Mouse (Mus musculus) C2C12 (cell line): Measurements from ENCODE around the gene Cenpe. TPM values are rescaled to one million over a fixed set of nuclear protein-coding genes. Genes with fewer than 3 reads are reported as not detected.
A peak's percentile ranks its signal among the peaks of the same experiment; 100 is the strongest.

Experiments used
- H3K27me3 ChIP-seq: one replicate; pipeline ENCODE4 v1.6.1; 2011; ENCODE audit not compliant: control insufficient read depth, insufficient read depth, insufficient read length
- H3K36me3 ChIP-seq: one replicate; pipeline ENCODE4 v1.6.1; 2011; ENCODE audit not compliant: control insufficient read depth, insufficient read depth
- H3K4me3 ChIP-seq: one replicate; pipeline ENCODE4 v1.5.1; 2011; ENCODE audit warnings: mild to moderate bottlenecking, control low read depth; ENCODE audit not compliant: poor library complexity, insufficient read depth, severe bottlenecking
- H3K79me2 ChIP-seq: one replicate; pipeline ENCODE4 v1.6.1; 2011; ENCODE audit not compliant: control insufficient read depth, insufficient read depth
- H3K79me3 ChIP-seq: one replicate; pipeline ENCODE4 v1.6.1; 2011; ENCODE audit warnings: low read depth, control low read depth
- H3ac ChIP-seq: one replicate; pipeline ENCODE3; 2011; ENCODE audit warnings: low read depth; ENCODE audit not compliant: control insufficient read depth, insufficient read length
- CEBPB ChIP-seq: IDR thresholded peaks from one replicate; pipeline ENCODE4 v1.6.1; 2011; ENCODE audit warnings: low read depth, mild to moderate bottlenecking, control low read depth, moderate library complexity
- CTCF ChIP-seq: IDR thresholded peaks from one replicate; pipeline ENCODE4 v1.5.1; 2011; ENCODE audit not compliant: control insufficient read depth, insufficient read depth, insufficient read length
- FOSL1 ChIP-seq: IDR thresholded peaks from one replicate; pipeline ENCODE4 v1.8.0; 2011; ENCODE audit warnings: mild to moderate bottlenecking, low read length; ENCODE audit not compliant: poor library complexity, insufficient read depth, severe bottlenecking
- MAX ChIP-seq: IDR thresholded peaks from one replicate; pipeline ENCODE4 v1.6.1; 2011; ENCODE audit warnings: mild to moderate bottlenecking, control low read depth
- MYOD1 ChIP-seq: IDR thresholded peaks from one replicate; pipeline ENCODE4 v1.6.1; 2011; ENCODE audit warnings: low read depth; ENCODE audit not compliant: control insufficient read depth, insufficient read length
- MYOG ChIP-seq: IDR thresholded peaks from one replicate; pipeline ENCODE4 v1.6.1; 2011; ENCODE audit not compliant: control insufficient read depth, insufficient read length; ENCODE audit errors: extremely low read depth
- USF1 ChIP-seq: IDR thresholded peaks from one replicate; pipeline ENCODE4 v1.6.1; 2011; ENCODE audit warnings: low read depth, mild to moderate bottlenecking, control low read depth, moderate library complexity
- polyA plus RNA-seq: library from polyadenylated mRNA; unstranded; fragments of >200 nt; fragmentation: generic; extraction: Trizol; gene quantifications from one replicate; pipeline ENCODE4 v1.2.1, GENCODE M21; 2012; ENCODE audit warnings: missing spikeins

Gene Cenpe
- polyA plus RNA-seq, 1 experiment: 7.9 TPM

DNA sequence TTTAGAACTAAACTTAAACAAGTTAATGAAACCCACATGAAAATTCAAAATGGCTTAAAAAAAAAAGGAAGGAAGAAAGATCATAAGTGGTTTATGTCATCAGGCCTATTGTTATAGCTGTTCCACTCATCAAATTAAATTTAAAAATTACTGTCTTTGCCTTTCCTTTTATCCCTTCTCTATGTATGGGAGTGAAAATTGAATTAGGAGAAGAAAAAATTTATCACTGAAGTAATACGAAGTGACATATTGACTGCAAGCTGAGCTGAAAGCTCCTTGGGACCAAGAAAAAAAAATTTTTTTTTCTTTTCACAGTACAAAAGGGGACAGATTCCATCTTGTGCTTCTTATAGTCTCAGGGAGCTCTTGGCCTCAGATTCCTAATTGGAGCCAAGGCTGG is 83.2 kb downstream of the Cenpe start:
- H3K79me2 ChIP-seq: no peaks in the 10 kb centered on the region
- H3K79me3 ChIP-seq: no peaks in the 10 kb centered on the region
- H3K4me3 ChIP-seq: no peak overlapping the region
- no peak overlapping the region for H3ac ChIP-seq
- H3K36me3 ChIP-seq: no peaks in the 10 kb centered on the region
- H3K27me3 ChIP-seq: no peaks in the 10 kb centered on the region
- TF ChIP-seq MAX (no peak), CTCF (no peak), MYOG (no peak), FOSL1 (no peak), MYOD1 (no peak), USF1 (no peak), CEBPB (no peak)

DNA sequence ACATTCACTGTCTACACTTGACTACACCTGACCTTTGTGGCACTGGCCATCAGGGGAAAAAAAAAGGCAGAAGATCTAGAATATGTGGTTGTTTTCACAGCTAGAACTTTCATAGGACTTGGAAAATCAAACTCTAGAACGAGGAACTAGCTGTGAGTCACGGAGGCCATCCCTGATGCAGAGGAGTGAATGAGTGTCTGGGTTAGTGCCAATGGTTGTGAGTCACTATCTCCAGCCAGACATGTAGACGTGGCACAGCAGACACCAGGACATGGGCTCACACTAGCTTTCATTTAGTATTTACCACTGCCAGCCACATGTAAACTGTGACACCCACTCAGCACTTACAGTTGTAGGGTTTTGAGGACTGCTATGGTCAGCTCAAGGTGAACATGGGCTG is 86.2 kb downstream of the Cenpe start:
- Histone ChIP-seq H3K79me3 (no peaks in the 10 kb centered on the region), H3K36me3 (no peaks in the 10 kb centered on the region), H3K79me2 (no peaks in the 10 kb centered on the region), H3ac (no peak overlapping the region), H3K4me3 (no peak overlapping the region), H3K27me3 (no peaks in the 10 kb centered on the region)
- TF ChIP-seq MYOG: no peak
- TF ChIP-seq CEBPB: no peak
- peak; percentile 63 for TF ChIP-seq FOSL1
- no peak for TF ChIP-seq CTCF
- no peak for TF ChIP-seq USF1
- TF ChIP-seq MAX: no peak
- TF ChIP-seq MYOD1: peak; percentile 2

DNA sequence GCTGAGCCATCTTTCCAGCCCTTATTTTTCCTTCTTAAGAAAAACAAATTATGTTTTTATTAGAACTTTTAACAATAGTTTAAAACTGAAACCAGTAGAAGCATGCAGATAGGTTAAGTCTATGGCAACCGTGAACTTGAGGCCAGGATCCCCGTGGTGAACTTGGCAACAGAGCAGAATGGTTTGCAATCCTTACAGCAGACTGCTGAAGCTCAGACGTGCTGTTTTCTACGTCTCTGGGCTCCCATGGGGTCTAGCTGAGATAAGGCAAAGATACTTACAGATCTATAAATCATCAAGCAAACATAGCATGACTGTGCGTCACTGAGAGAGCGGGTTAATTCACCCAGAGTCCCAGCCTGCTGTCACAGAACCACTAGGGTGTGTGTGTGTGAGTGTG is 87.7 kb downstream of the Cenpe start:
- H3K79me2 ChIP-seq: no peaks in the 10 kb centered on the region
- H3ac ChIP-seq: no peak overlapping the region
- H3K36me3 ChIP-seq: no peaks in the 10 kb centered on the region
- no peak for TF ChIP-seq FOSL1
- no peak for TF ChIP-seq MYOG
- no peak for TF ChIP-seq USF1
- TF ChIP-seq MAX: no peak
- no peak for TF ChIP-seq CEBPB
- TF ChIP-seq MYOD1: no peak
- no peak for TF ChIP-seq CTCF
- no peaks in the 10 kb centered on the region for H3K79me3 ChIP-seq
- no peaks in the 10 kb centered on the region for H3K27me3 ChIP-seq
- H3K4me3 ChIP-seq: no peak overlapping the region

DNA sequence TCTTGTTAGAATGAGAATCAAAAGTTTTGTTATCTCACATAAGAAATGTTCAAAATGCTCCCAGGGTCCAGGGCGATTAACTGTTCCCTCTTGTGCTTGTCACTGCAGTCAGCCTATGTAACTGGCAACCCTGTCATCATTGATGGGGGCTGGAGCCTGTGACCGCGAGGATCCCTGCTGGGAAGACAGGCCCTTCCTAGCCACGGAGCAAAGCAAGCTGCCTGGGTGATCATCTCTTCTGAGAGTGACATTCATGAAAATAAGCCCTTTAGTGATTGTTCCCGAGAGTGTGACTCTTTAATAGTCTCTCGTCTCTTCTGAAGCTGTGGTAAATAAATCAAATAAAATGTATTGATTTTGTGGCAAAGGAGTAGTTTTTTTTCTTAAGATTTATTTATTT is 91.7 kb downstream of the Cenpe start:
- H3K79me3 ChIP-seq: no peaks in the 10 kb centered on the region
- H3K79me2 ChIP-seq: no peaks in the 10 kb centered on the region
- TF ChIP-seq MAX (no peak), USF1 (no peak), CEBPB (no peak)
- no peaks in the 10 kb centered on the region for H3K36me3 ChIP-seq
- no peak overlapping the region for H3K4me3 ChIP-seq
- no peak overlapping the region for H3ac ChIP-seq
- H3K27me3 ChIP-seq: no peaks in the 10 kb centered on the region

DNA sequence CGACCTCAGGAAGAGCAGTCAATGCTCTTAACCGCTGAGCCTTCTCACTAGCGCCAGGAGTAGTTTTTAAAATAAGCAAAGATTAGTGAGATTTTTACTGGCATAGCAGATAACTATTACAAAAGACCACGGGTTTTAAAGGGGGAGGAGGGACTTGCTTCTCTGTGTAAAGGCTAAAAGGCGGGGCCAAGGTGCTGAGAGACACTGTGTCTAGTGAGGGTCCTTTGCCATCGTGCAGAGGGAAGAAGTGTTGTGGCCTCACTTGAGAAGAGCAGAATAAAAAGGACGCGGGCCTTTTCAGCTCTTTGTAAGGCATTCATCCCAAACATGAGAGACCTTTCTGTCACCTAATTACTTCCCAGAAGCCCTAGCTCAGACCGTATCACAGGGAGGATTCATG is 92.2 kb downstream of the Cenpe start:
- H3K36me3 ChIP-seq: no peaks in the 10 kb centered on the region

DNA sequence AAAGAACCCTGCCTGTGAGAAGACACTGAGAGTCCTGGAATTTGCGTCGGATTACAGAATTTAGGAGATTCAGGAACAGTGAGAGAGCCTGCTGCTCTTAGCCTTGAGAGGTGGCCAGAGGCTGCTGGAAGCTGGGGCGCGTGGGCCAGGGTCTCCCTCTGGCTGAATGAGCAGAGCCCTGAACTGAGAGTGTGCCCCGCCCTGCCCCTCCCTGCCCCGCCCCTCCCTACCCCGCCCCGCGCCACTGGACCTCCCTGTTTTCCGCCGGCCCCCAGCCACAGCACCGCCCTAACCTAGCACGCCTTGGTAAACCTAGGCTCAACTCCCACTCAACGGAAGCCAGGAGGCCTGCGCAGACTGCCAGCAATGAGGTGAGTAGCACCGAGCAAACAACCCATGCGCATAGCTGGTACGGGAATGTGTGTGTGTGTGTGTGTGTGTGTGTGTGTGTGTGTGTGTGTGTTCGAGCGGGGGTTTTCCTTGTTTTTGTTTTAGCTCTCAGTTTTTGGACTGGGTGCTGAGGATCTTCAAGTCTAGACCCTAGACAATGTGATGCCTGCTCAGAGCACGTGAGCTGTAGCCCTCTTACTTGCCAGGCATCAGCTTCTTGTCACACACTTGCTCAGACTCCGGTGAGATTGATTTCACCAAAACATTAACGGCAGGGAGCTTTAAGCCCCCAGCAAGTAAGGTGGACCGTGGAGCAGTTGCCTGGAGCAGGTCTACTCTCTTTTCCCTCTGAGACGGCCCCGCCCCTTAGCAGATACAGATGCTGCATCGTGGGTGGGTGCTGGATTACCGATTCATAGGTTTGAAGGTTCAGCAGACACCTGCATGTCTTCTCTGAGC is 95.3 kb downstream of the Cenpe start, which contains the start of gene Slc9b2:
Gene Slc9b2, plus strand, starts transcription at position 290 of the 849 bp plus-strand sequence.
- H3K36me3 ChIP-seq: no peaks in the 10 kb centered on the region
- H3K4me3 ChIP-seq: no peak within 1 kb of the TSS
- H3ac ChIP-seq: no peak within 1 kb of the TSS
- H3K79me2 ChIP-seq: no peaks in the 10 kb centered on the region
- no peaks in the 10 kb centered on the region for H3K27me3 ChIP-seq
- no peak for TF ChIP-seq MAX
- TF ChIP-seq FOSL1: no peak
- H3K79me3 ChIP-seq: no peaks in the 10 kb centered on the region

More for the DNA sequence above, 92.2 kb downstream of the Cenpe start:
- H3K27me3 ChIP-seq: no peaks in the 10 kb centered on the region
- no peaks in the 10 kb centered on the region for H3K79me2 ChIP-seq
- TF ChIP-seq CTCF: no peak
- TF ChIP-seq FOSL1: no peak
- no peak for TF ChIP-seq MYOD1
- no peak for TF ChIP-seq MYOG
- no peak for TF ChIP-seq CEBPB
- no peaks in the 10 kb centered on the region for H3K79me3 ChIP-seq
- H3ac ChIP-seq: no peak overlapping the region
- no peak overlapping the region for H3K4me3 ChIP-seq
